Mouse (Mus musculus): ENCODE data around the gene Rbks. TPM values are rescaled to one million over a fixed set of nuclear protein-coding genes. Genes with fewer than 3 reads are reported as not detected.
A peak's percentile ranks its signal among the peaks of the same experiment; 100 is the strongest.
"Not testable (repeated sequence)": the region's sequence is repeated elsewhere in the genome, so short reads cannot be mapped to it uniquely, and the experiment has no call there.

The Rbks gene
- total RNA-seq, 2 experiments from 2014 or later: 4.5 to 4.6 TPM

- no peak for DNase-seq
Observed at GRCm38 (mm10) chr5:31673431-31673830, 24.0 kb downstream of the Rbks start.

GRCm38 (mm10) chr5:31671137-31671536, 26.3 kb downstream of the Rbks start:
- no peak for DNase-seq

- no peak for DNase-seq
Observed at GRCm38 (mm10) chr5:31669984-31670383, 27.4 kb downstream of the Rbks start.

GRCm38 (mm10) chr5:31668325-31668968, 29.0 kb downstream of the Rbks start:
- DNase-seq: no peak

GRCm38 (mm10) chr5:31666176-31666575, 31.3 kb downstream of the Rbks start:
- no peak for DNase-seq

- DNase-seq: no peak
Observed at GRCm38 (mm10) chr5:31655688-31656190, 41.7 kb downstream of the Rbks start.

- no peak for DNase-seq
Observed at GRCm38 (mm10) chr5:31650518-31651288, 46.7 kb downstream of the Rbks start.

- no peak for DNase-seq
Observed at GRCm38 (mm10) chr5:31647327-31647726, 50.1 kb downstream of the Rbks start.

- no peak for DNase-seq
Observed at GRCm38 (mm10) chr5:31646574-31646973, 50.9 kb downstream of the Rbks start.

- DNase-seq: no peak
Observed at GRCm38 (mm10) chr5:31645798-31646197, 51.6 kb downstream of the Rbks start.

GRCm38 (mm10) chr5:31644847-31645246, 52.6 kb downstream of the Rbks start:
- DNase-seq: peak; percentile 61

GRCm38 (mm10) chr5:31644272-31644671, 53.2 kb downstream of the Rbks start:
- no peak for DNase-seq

GRCm38 (mm10) chr5:31642300-31642699, 55.1 kb downstream of the Rbks start:
- no peak for DNase-seq

GRCm38 (mm10) chr5:31640542-31640941, 56.9 kb downstream of the Rbks start:
- DNase-seq: no peak

GRCm38 (mm10) chr5:31636636-31637253, 60.7 kb downstream of the Rbks start:
- DNase-seq: no peak

GRCm38 (mm10) chr5:31634679-31635078, 62.7 kb downstream of the Rbks start:
- no peak for DNase-seq

- DNase-seq: no peak
Observed at GRCm38 (mm10) chr5:31634161-31634560, 63.3 kb downstream of the Rbks start.

- not testable (repeated sequence) for DNase-seq
Observed at GRCm38 (mm10) chr5:31631169-31631568, 66.3 kb downstream of the Rbks start.

- peak; percentile 68 for DNase-seq
Observed at GRCm38 (mm10) chr5:31630064-31630463, 67.4 kb downstream of the Rbks start.

GRCm38 (mm10) chr5:31628555-31628954, 68.9 kb downstream of the Rbks start:
- no peak for DNase-seq

GRCm38 (mm10) chr5:31627562-31628526, 69.6 kb downstream of the Rbks start:
- DNase-seq: no peak

- DNase-seq: peak; percentile 46
Observed at GRCm38 (mm10) chr5:31627117-31627516, 70.3 kb downstream of the Rbks start.
